Mouse (Mus musculus): ENCODE measurements around the gene Wfdc15b. TPM values are rescaled to one million over a fixed set of nuclear protein-coding genes. Genes with fewer than 3 reads are reported as not detected.

Gene Wfdc15b
- polyA plus RNA-seq, 1 experiment = not detected

GRCm38 (mm10) chr2:164182692-164183255 is 38.7 kb downstream of the Wfdc15b start, which contains the start of gene Wfdc5:
TSS of gene Wfdc5 (minus strand) at chr2:164182742.
- WGBS = 60% methylated on average over 7 of the region's 7 CpGs
- DNase-seq (ENCODE audit: low read depth, low spot score) = no peak

GRCm38 (mm10) chr2:164180770-164181169 is 40.7 kb downstream of the Wfdc15b start:
- no peak for DNase-seq (ENCODE audit: low read depth, low spot score)
- 44% methylated on average over 4 of the region's 4 CpGs for WGBS

- WGBS = 40% methylated on average over 3 of the region's 3 CpGs
- no peak for DNase-seq (ENCODE audit: low read depth, low spot score)
Observed at GRCm38 (mm10) chr2:164180124-164180523, 41.3 kb downstream of the Wfdc15b start.

GRCm38 (mm10) chr2:164177831-164178230 is 43.6 kb downstream of the Wfdc15b start:
- WGBS = 85% methylated on average over 5 of the region's 5 CpGs
- DNase-seq (ENCODE audit: low read depth, low spot score) = no peak

GRCm38 (mm10) chr2:164175850-164176249 is 45.6 kb downstream of the Wfdc15b start:
- 63% methylated on average over 3 of the region's 3 CpGs for WGBS
- no peak for DNase-seq (ENCODE audit: low read depth, low spot score)

GRCm38 (mm10) chr2:164174649-164175395 is 46.6 kb downstream of the Wfdc15b start:
- DNase-seq (ENCODE audit: low read depth, low spot score) = no peak
- WGBS = 70% methylated on average over 8 of the region's 8 CpGs

GRCm38 (mm10) chr2:164173394-164173793 is 48.1 kb downstream of the Wfdc15b start:
- 55% methylated on average over 3 of the region's 3 CpGs for WGBS
- no peak for DNase-seq (ENCODE audit: low read depth, low spot score)

GRCm38 (mm10) chr2:164170902-164171301 is 50.6 kb downstream of the Wfdc15b start, which contains the start of gene Kcns1:
TSS of gene Kcns1 (minus strand) at chr2:164171113.
- DNase-seq (ENCODE audit: low read depth, low spot score) = no peak
- 2% methylated on average over 29 of the region's 29 CpGs for WGBS

- WGBS = 10% methylated on average over 11 of the region's 11 CpGs
- no peak for DNase-seq (ENCODE audit: low read depth, low spot score)
Observed at GRCm38 (mm10) chr2:164170326-164170725, 51.1 kb downstream of the Wfdc15b start.

GRCm38 (mm10) chr2:164168571-164168946 is 52.9 kb downstream of the Wfdc15b start:
- DNase-seq (ENCODE audit: low read depth, low spot score) = no peak
- WGBS = 17% methylated on average over 42 of the region's 42 CpGs

- WGBS = 21% methylated on average over 90 of the region's 90 CpGs
- no peak for DNase-seq (ENCODE audit: low read depth, low spot score)
Observed at GRCm38 (mm10) chr2:164167752-164168570, 53.5 kb downstream of the Wfdc15b start.

GRCm38 (mm10) chr2:164164941-164165340 is 56.5 kb downstream of the Wfdc15b start:
- DNase-seq (ENCODE audit: low read depth, low spot score) = no peak
- WGBS = 76% methylated on average over 5 of the region's 5 CpGs

Other genes with a start within 250 kb of the Wfdc15b start
- 43.9 and 48.0 TPM in 2 replicates for gene Ywhab, start 226.7 kb downstream of the Wfdc15b start, polyA plus RNA-seq (2012; rRNA removed)
- gene Pabpc1l, start 196.2 kb downstream of the Wfdc15b start, polyA plus RNA-seq (2012; rRNA removed) = 0.78 and 1.1 TPM in 2 replicates
- 13.6 and 17.5 TPM in 2 replicates for gene Stk4, start 151.3 kb downstream of the Wfdc15b start, polyA plus RNA-seq (2012; rRNA removed)
- 36.8 and 38.7 TPM in 2 replicates for gene Tomm34, start 150.5 kb downstream of the Wfdc15b start, polyA plus RNA-seq (2012; rRNA removed)
- gene Kcns1, start 50.5 kb downstream of the Wfdc15b start, polyA plus RNA-seq (2012; rRNA removed) = 0.05 TPM in 2 replicates
- gene Wfdc5, start 38.9 kb downstream of the Wfdc15b start, polyA plus RNA-seq (2012; rRNA removed) = not detected in 2 replicates
- 0.16 TPM in 1 of 2 replicates, not detected in the other for gene Wfdc12, start 31.1 kb downstream of the Wfdc15b start, polyA plus RNA-seq (2012; rRNA removed)
- gene Wfdc15a, start 21.5 kb downstream of the Wfdc15b start, polyA plus RNA-seq (2012; rRNA removed) = not detected in 2 replicates
- gene Svs2, start 16.8 kb upstream of the Wfdc15b start, polyA plus RNA-seq (2012; rRNA removed) = not detected in 2 replicates
- not detected in 2 replicates for gene Svs3b, start 35.0 kb upstream of the Wfdc15b start, polyA plus RNA-seq (2012; rRNA removed)
- not detected in 2 replicates for gene Svs4, start 56.8 kb upstream of the Wfdc15b start, polyA plus RNA-seq (2012; rRNA removed)
- not detected in 2 replicates for gene Svs3a, start 67.6 kb upstream of the Wfdc15b start, polyA plus RNA-seq (2012; rRNA removed)
- not detected in 2 replicates for gene Svs6, start 95.1 kb upstream of the Wfdc15b start, polyA plus RNA-seq (2012; rRNA removed)
- gene Svs5, start 111.1 kb upstream of the Wfdc15b start, polyA plus RNA-seq (2012; rRNA removed) = not detected in 2 replicates
- 24.9 and 38.0 TPM in 2 replicates for gene Slpi, start 167.4 kb upstream of the Wfdc15b start, polyA plus RNA-seq (2012; rRNA removed)
- gene Rbpjl, start 181.5 kb upstream of the Wfdc15b start, polyA plus RNA-seq (2012; rRNA removed) = not detected in 2 replicates
- gene Matn4, start 183.5 kb upstream of the Wfdc15b start, polyA plus RNA-seq (2012; rRNA removed) = 0.27 and 0.57 TPM in 2 replicates
- 70.6 and 77.3 TPM in 2 replicates for gene Sdc4, start 222.2 kb upstream of the Wfdc15b start, polyA plus RNA-seq (2012; rRNA removed)
- gene Sys1, start 235.3 kb upstream of the Wfdc15b start, polyA plus RNA-seq (2012; rRNA removed) = 104 and 111 TPM in 2 replicates
- gene Gm20458, start 239.3 kb upstream of the Wfdc15b start, polyA plus RNA-seq (2012; rRNA removed) = 25.6 and 40.2 TPM in 2 replicates